Mouse (Mus musculus): ENCODE results near the gene Ulk4. TPM values are rescaled to one million over a fixed set of nuclear protein-coding genes. Genes with fewer than 3 reads are reported as not detected.

Gene Ulk4
- polyA plus RNA-seq, 1 experiment from 2014 or later = 65.6 TPM

GRCm38 (mm10) chr9:121091016-121091735 is 185.8 kb downstream of the Ulk4 start:
- H3K36me3 ChIP-seq (replicated peaks; ENCODE audit: control insufficient read depth, insufficient read depth) = no peaks in the 10 kb centered on the region
- 74% methylated on average over 10 of the region's 10 CpGs for WGBS
- no peak overlapping the region for H3K4me2 ChIP-seq (replicated peaks)
- no peaks in the 10 kb centered on the region for H3K9me3 ChIP-seq (ENCODE audit: control insufficient read depth, low read length)
- H3K9ac ChIP-seq = no peak overlapping the region
- no peaks in the 10 kb centered on the region for H3K4me1 ChIP-seq (replicated peaks; ENCODE audit: control insufficient read depth, insufficient read depth, low read length)
- H3K4me3 ChIP-seq (replicated peaks; ENCODE audit: low read length) = no peak overlapping the region
- H3K27ac ChIP-seq = no peak overlapping the region
- ATAC-seq (ENCODE audit: low FRiP score) (no peak), DNase-seq (ENCODE audit: low spot score) (no peak)
- no peaks in the 10 kb centered on the region for H3K27me3 ChIP-seq (ENCODE audit: control insufficient read depth, insufficient read depth, low read length)

- no peaks in the 10 kb centered on the region for H3K4me1 ChIP-seq (replicated peaks; ENCODE audit: control insufficient read depth, insufficient read depth, low read length)
- H3K4me3 ChIP-seq (replicated peaks; ENCODE audit: low read length) = no peak overlapping the region
- DNase-seq (ENCODE audit: low spot score) (no peak), ATAC-seq (ENCODE audit: low FRiP score) (no peak)
- H3K9ac ChIP-seq = no peak overlapping the region
- no peaks in the 10 kb centered on the region for H3K27me3 ChIP-seq (ENCODE audit: control insufficient read depth, insufficient read depth, low read length)
- H3K27ac ChIP-seq = no peak overlapping the region
- no peaks in the 10 kb centered on the region for H3K36me3 ChIP-seq (replicated peaks; ENCODE audit: control insufficient read depth, insufficient read depth)
- 71% methylated on average over 8 of the region's 8 CpGs for WGBS
- H3K9me3 ChIP-seq (ENCODE audit: control insufficient read depth, low read length) = no peaks in the 10 kb centered on the region
- no peak overlapping the region for H3K4me2 ChIP-seq (replicated peaks)
Measured at GRCm38 (mm10) chr9:121087661-121088060, 189.3 kb downstream of the Ulk4 start.

GRCm38 (mm10) chr9:121084191-121084590 is 192.8 kb downstream of the Ulk4 start:
- no peak overlapping the region for H3K27ac ChIP-seq
- DNase-seq (ENCODE audit: low spot score) (no peak), ATAC-seq (ENCODE audit: low FRiP score) (no peak)
- 61% methylated on average over 4 of the region's 4 CpGs for WGBS
- H3K4me2 ChIP-seq (replicated peaks) = no peak overlapping the region
- H3K9ac ChIP-seq = no peak overlapping the region
- H3K4me1 ChIP-seq (replicated peaks; ENCODE audit: control insufficient read depth, insufficient read depth, low read length) = peaks cover 7% of the 10 kb centered on the region; the same call in 1 of the 2 replicates
- no peak overlapping the region for H3K4me3 ChIP-seq (replicated peaks; ENCODE audit: low read length)
- H3K36me3 ChIP-seq (replicated peaks; ENCODE audit: control insufficient read depth, insufficient read depth) = no peaks in the 10 kb centered on the region
- H3K9me3 ChIP-seq (ENCODE audit: control insufficient read depth, low read length) = no peaks in the 10 kb centered on the region
- no peaks in the 10 kb centered on the region for H3K27me3 ChIP-seq (ENCODE audit: control insufficient read depth, insufficient read depth, low read length)

GRCm38 (mm10) chr9:121080834-121081233 is 196.2 kb downstream of the Ulk4 start:
- no peak for DNase-seq (ENCODE audit: low spot score)
- H3K27ac ChIP-seq = no peak overlapping the region
- ATAC-seq (ENCODE audit: low FRiP score) = no peak
- H3K4me2 ChIP-seq (replicated peaks) = no peak overlapping the region
- no peaks in the 10 kb centered on the region for H3K36me3 ChIP-seq (replicated peaks; ENCODE audit: control insufficient read depth, insufficient read depth)
- H3K9ac ChIP-seq = no peak overlapping the region
- no peak overlapping the region for H3K4me3 ChIP-seq (replicated peaks; ENCODE audit: low read length)
- H3K27me3 ChIP-seq (ENCODE audit: control insufficient read depth, insufficient read depth, low read length) = no peaks in the 10 kb centered on the region
- WGBS = 99% methylated on average over 3 of the region's 3 CpGs
- H3K4me1 ChIP-seq (replicated peaks; ENCODE audit: control insufficient read depth, insufficient read depth, low read length) = peaks cover 7% of the 10 kb centered on the region; the same call in 1 of the 2 replicates
- H3K9me3 ChIP-seq (ENCODE audit: control insufficient read depth, low read length) = no peaks in the 10 kb centered on the region

GRCm38 (mm10) chr9:121080413-121080812 is 196.6 kb downstream of the Ulk4 start:
- ATAC-seq (ENCODE audit: low FRiP score) (no peak), DNase-seq (ENCODE audit: low spot score) (no peak)
- Histone ChIP-seq H3K4me3 (replicated peaks; ENCODE audit: low read length) (no peak overlapping the region), H3K27me3 (ENCODE audit: control insufficient read depth, insufficient read depth, low read length) (no peaks in the 10 kb centered on the region), H3K27ac (no peak overlapping the region), H3K9me3 (ENCODE audit: control insufficient read depth, low read length) (no peaks in the 10 kb centered on the region), H3K9ac (no peak overlapping the region), H3K4me1 (replicated peaks; ENCODE audit: control insufficient read depth, insufficient read depth, low read length) (peaks cover 7% of the 10 kb centered on the region; the same call in 1 of the 2 replicates), H3K4me2 (replicated peaks) (no peak overlapping the region), H3K36me3 (replicated peaks; ENCODE audit: control insufficient read depth, insufficient read depth) (no peaks in the 10 kb centered on the region)
- WGBS = 86% methylated on average over 10 of the region's 10 CpGs

GRCm38 (mm10) chr9:121079388-121080088 is 197.5 kb downstream of the Ulk4 start:
- 55% methylated on average over 9 of the region's 9 CpGs for WGBS
- ATAC-seq (ENCODE audit: low FRiP score) = peak; percentile 54; the same call in 1 of the 2 replicates

GRCm38 (mm10) chr9:121076291-121076690 is 200.7 kb downstream of the Ulk4 start:
- Histone ChIP-seq H3K36me3 (replicated peaks; ENCODE audit: control insufficient read depth, insufficient read depth) (no peaks in the 10 kb centered on the region), H3K4me1 (replicated peaks; ENCODE audit: control insufficient read depth, insufficient read depth, low read length) (peaks cover 7% of the 10 kb centered on the region; the same call in 1 of the 2 replicates), H3K27me3 (ENCODE audit: control insufficient read depth, insufficient read depth, low read length) (no peaks in the 10 kb centered on the region), H3K27ac (no peak overlapping the region), H3K9me3 (ENCODE audit: control insufficient read depth, low read length) (no peaks in the 10 kb centered on the region), H3K4me3 (replicated peaks; ENCODE audit: low read length) (no peak overlapping the region), H3K4me2 (replicated peaks) (no peak overlapping the region), H3K9ac (no peak overlapping the region)
- no peak for DNase-seq (ENCODE audit: low spot score)
- ATAC-seq (ENCODE audit: low FRiP score) = no peak
- 32% methylated on average over 12 of the region's 12 CpGs for WGBS

More at GRCm38 (mm10) chr9:121079388-121080088, 197.5 kb downstream of the Ulk4 start:
- Histone ChIP-seq H3K4me1 (replicated peaks; ENCODE audit: control insufficient read depth, insufficient read depth, low read length) (peaks cover 7% of the 10 kb centered on the region; the same call in 1 of the 2 replicates), H3K9ac (no peak overlapping the region), H3K27ac (no peak overlapping the region), H3K9me3 (ENCODE audit: control insufficient read depth, low read length) (no peaks in the 10 kb centered on the region), H3K27me3 (ENCODE audit: control insufficient read depth, insufficient read depth, low read length) (no peaks in the 10 kb centered on the region), H3K4me3 (replicated peaks; ENCODE audit: low read length) (no peak overlapping the region), H3K4me2 (replicated peaks) (no peak overlapping the region), H3K36me3 (replicated peaks; ENCODE audit: control insufficient read depth, insufficient read depth) (no peaks in the 10 kb centered on the region)
- no peak for DNase-seq (ENCODE audit: low spot score)

- Histone ChIP-seq H3K4me3 (replicated peaks; ENCODE audit: low read length) (no peak overlapping the region), H3K4me2 (replicated peaks) (no peak overlapping the region), H3K9ac (no peak overlapping the region), H3K4me1 (replicated peaks; ENCODE audit: control insufficient read depth, insufficient read depth, low read length) (peaks cover 7% of the 10 kb centered on the region; the same call in 1 of the 2 replicates), H3K36me3 (replicated peaks; ENCODE audit: control insufficient read depth, insufficient read depth) (no peaks in the 10 kb centered on the region), H3K27ac (no peak overlapping the region), H3K9me3 (ENCODE audit: control insufficient read depth, low read length) (no peaks in the 10 kb centered on the region), H3K27me3 (ENCODE audit: control insufficient read depth, insufficient read depth, low read length) (no peaks in the 10 kb centered on the region)
- WGBS = 84% methylated on average over 4 of the region's 4 CpGs
- ATAC-seq (ENCODE audit: low FRiP score) (no peak), DNase-seq (ENCODE audit: low spot score) (no peak)
Measured at GRCm38 (mm10) chr9:121075246-121075645, 201.8 kb downstream of the Ulk4 start.

GRCm38 (mm10) chr9:121074726-121075125 is 202.3 kb downstream of the Ulk4 start:
- H3K27ac ChIP-seq = no peak overlapping the region
- no peaks in the 10 kb centered on the region for H3K9me3 ChIP-seq (ENCODE audit: control insufficient read depth, low read length)
- no peaks in the 10 kb centered on the region for H3K36me3 ChIP-seq (replicated peaks; ENCODE audit: control insufficient read depth, insufficient read depth)
- no peak overlapping the region for H3K4me3 ChIP-seq (replicated peaks; ENCODE audit: low read length)
- no peak overlapping the region for H3K4me2 ChIP-seq (replicated peaks)
- WGBS = 92% methylated on average over 3 of the region's 3 CpGs
- ATAC-seq (ENCODE audit: low FRiP score) (no peak), DNase-seq (ENCODE audit: low spot score) (no peak)
- H3K4me1 ChIP-seq (replicated peaks; ENCODE audit: control insufficient read depth, insufficient read depth, low read length) = peaks cover 4% of the 10 kb centered on the region; the same call in 1 of the 2 replicates
- no peak overlapping the region for H3K9ac ChIP-seq
- H3K27me3 ChIP-seq (ENCODE audit: control insufficient read depth, insufficient read depth, low read length) = no peaks in the 10 kb centered on the region

Data from hindbrain, embryonic 14.5 days (tissue).